Mouse (Mus musculus) spleen, adult 2 months (tissue): ENCODE results near the gene Nos1.

ENCODE experiments used
- CTCF ChIP-seq: fragments of 200-500 bp; IDR thresholded peaks from 2 replicates; pipeline ENCODE4 v1.5.1; 2011; ENCODE audit warnings: mild to moderate bottlenecking, inconsistent platforms; ENCODE audit not compliant: insufficient read depth, insufficient read length, insufficient replicate concordance; ENCODE audit errors: extremely low read depth
- POLR2A ChIP-seq: fragments of 200-500 bp; IDR thresholded peaks from 2 replicates; pipeline ENCODE4 v1.6.1; 2011; ENCODE audit warnings: low read depth, low read length, inconsistent platforms

GRCm38 (mm10) chr5:117818800-117819199, 38.0 kb downstream of the Nos1 start:
- TF ChIP-seq POLR2A (no peak), CTCF (no peak)
